Mouse (Mus musculus) embryonic facial prominence, embryonic 13.5 days (tissue): Measurements from ENCODE around the gene Tbc1d9. TPM values are rescaled to one million over a fixed set of nuclear protein-coding genes. Genes with fewer than 3 reads are reported as not detected.

Source experiments
- ATAC-seq: fragments of 200-750 bp; cut with Nextera tagmentation; 2 replicates; pipeline ENCODE4 v1.8.0; 2017; ENCODE audit warnings: low read depth; ENCODE audit not compliant: insufficient number of reproducible peaks, insufficient read depth, low FRiP score, low TSS enrichment
- H3K27ac ChIP-seq: fragments of 300-500 bp; sonication (generic); 2 replicates; pipeline ENCODE4 v1.5.1; 2015; ENCODE audit warnings: moderate library complexity, mild to moderate bottlenecking, inconsistent platforms
- H3K27me3 ChIP-seq: fragments of 300-500 bp; sonication (generic); 2 replicates; pipeline ENCODE4 v1.6.1; 2015; ENCODE audit warnings: mild to moderate bottlenecking, inconsistent platforms
- H3K36me3 ChIP-seq: fragments of 300-500 bp; sonication (generic); 2 replicates; pipeline ENCODE4 v1.6.1; 2015; ENCODE audit warnings: mild to moderate bottlenecking, inconsistent platforms
- H3K4me1 ChIP-seq: fragments of 300-500 bp; sonication (generic); 2 replicates; pipeline ENCODE4 v1.6.1; 2015; ENCODE audit warnings: inconsistent platforms
- H3K4me2 ChIP-seq: fragments of 300-500 bp; sonication (generic); 2 replicates; pipeline ENCODE4 v1.6.1; 2015; ENCODE audit warnings: moderate library complexity, mild to moderate bottlenecking, inconsistent platforms
- H3K4me3 ChIP-seq: fragments of 300-500 bp; sonication (generic); 2 replicates; pipeline ENCODE4 v1.5.1; 2015; ENCODE audit warnings: mild to moderate bottlenecking, inconsistent platforms
- H3K9ac ChIP-seq: fragments of 300-500 bp; sonication (generic); 2 replicates; pipeline ENCODE4 v1.6.1; 2015; ENCODE audit warnings: mild to moderate bottlenecking, inconsistent platforms
- H3K9me3 ChIP-seq: fragments of 300-500 bp; sonication (generic); 2 replicates; pipeline ENCODE4 v1.6.1; 2016; ENCODE audit warnings: inconsistent platforms
- WGBS: fragments of 180-500 bp; shearing (Covaris S2); methylation state at CpG from one replicate; pipeline ENCODE4 v1.1.7; 2015; ENCODE audit warnings: mixed read lengths; 5-methylcytosine and 5-hydroxymethylcytosine counted together
- polyA plus RNA-seq: library from polyadenylated mRNA; unstranded; fragments of >200 nt; fragmentation: Nextera tagmentation; extraction: Ambion mirVana; gene quantifications from 2 replicates; pipeline ENCODE4 v1.2.1, GENCODE M21; 2015

Gene Tbc1d9
- polyA plus RNA-seq, 1 experiment from 2014 or later = 1.8 TPM

- no peak for ATAC-seq
- H3K4me2 ChIP-seq = no peak overlapping the region
- 61% methylated on average over 6 of the region's 6 CpGs for WGBS
- no peaks in the 10 kb centered on the region for H3K9me3 ChIP-seq
- H3K9ac ChIP-seq = no peak overlapping the region
- H3K27me3 ChIP-seq = no peaks in the 10 kb centered on the region
- H3K36me3 ChIP-seq = no peaks in the 10 kb centered on the region
- peaks cover 31% of the 10 kb centered on the region for H3K4me1 ChIP-seq
- H3K4me3 ChIP-seq = no peak overlapping the region
- H3K27ac ChIP-seq = peak overlapping the region; percentile 48
Observed at GRCm38 (mm10) chr8:83181851-83182482, 16.8 kb downstream of the Tbc1d9 start.

DNA sequence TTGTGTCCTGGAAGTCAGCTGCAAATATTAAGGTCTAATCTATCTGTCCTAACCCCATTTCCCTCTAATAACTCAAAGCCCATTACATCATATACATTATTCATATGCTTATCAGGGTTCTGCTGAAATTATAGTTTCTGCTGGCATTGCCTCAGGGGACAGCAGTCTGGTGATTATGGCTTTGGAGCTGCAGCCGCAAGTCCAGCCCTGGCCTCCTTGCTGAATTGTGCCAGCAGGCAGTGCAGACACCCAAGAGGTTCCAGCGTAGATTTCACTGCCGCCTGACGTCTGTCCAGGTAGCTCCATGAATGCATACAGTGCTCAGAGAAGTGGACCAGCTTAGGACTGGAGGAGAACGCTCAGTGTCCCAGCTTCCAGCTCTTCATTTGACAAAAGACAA lies 17.6 kb downstream of the Tbc1d9 start:
- no peaks in the 10 kb centered on the region for H3K9me3 ChIP-seq
- peaks cover 26% of the 10 kb centered on the region for H3K4me1 ChIP-seq
- no peaks in the 10 kb centered on the region for H3K36me3 ChIP-seq
- no peaks in the 10 kb centered on the region for H3K27me3 ChIP-seq
- no peak overlapping the region for H3K27ac ChIP-seq
- ATAC-seq = no peak
- no peak overlapping the region for H3K9ac ChIP-seq
- WGBS = 67% methylated on average over 5 of the region's 5 CpGs
- no peak overlapping the region for H3K4me3 ChIP-seq
- H3K4me2 ChIP-seq = no peak overlapping the region

GRCm38 (mm10) chr8:83186376-83186775 lies 21.2 kb downstream of the Tbc1d9 start:
- Histone ChIP-seq H3K27ac (no peak overlapping the region), H3K4me3 (no peak overlapping the region), H3K27me3 (no peaks in the 10 kb centered on the region), H3K4me2 (no peak overlapping the region), H3K9ac (no peak overlapping the region), H3K36me3 (no peaks in the 10 kb centered on the region), H3K4me1 (peaks cover 18% of the 10 kb centered on the region), H3K9me3 (no peaks in the 10 kb centered on the region)
- 61% methylated on average over 6 of the region's 6 CpGs for WGBS
- no peak for ATAC-seq

DNA sequence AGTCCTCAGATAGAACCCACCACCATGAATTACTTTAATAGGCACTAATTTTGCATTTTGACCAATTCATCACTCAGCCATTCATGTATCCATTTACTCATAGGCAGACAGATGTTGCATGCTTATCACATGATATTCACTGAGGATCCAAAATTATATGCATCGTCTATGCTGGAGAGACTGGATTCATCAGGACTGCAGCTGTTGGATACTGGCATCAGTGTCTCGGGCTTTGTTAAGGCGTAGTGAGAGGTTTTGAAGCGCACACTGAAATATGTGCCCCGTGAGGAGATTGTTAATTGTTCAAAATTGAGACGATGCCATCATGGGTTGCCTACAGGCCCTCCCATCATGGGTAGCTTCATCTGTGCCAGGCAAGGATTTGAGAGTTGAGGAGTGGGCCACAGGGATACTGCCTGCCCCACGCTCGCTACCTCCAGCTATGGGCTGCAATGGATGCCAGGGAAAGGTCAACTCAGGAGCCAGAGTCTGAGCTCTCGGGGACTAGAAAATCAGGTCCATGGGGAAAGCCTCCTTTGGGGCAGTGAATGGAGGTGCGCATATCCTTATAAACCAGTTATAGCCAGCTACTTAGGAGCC lies 22.3 kb downstream of the Tbc1d9 start:
- Histone ChIP-seq H3K27ac (no peak overlapping the region), H3K4me1 (peaks cover 15% of the 10 kb centered on the region), H3K4me2 (no peak overlapping the region), H3K4me3 (no peak overlapping the region), H3K9me3 (no peaks in the 10 kb centered on the region), H3K9ac (no peak overlapping the region), H3K27me3 (no peaks in the 10 kb centered on the region), H3K36me3 (no peaks in the 10 kb centered on the region)
- ATAC-seq = no peak
- 86% methylated on average over 10 of the region's 10 CpGs for WGBS

- H3K36me3 ChIP-seq = no peaks in the 10 kb centered on the region
- WGBS = 60% methylated on average over 4 of the region's 4 CpGs
- peaks cover 2% of the 10 kb centered on the region; the same call in 1 of the 2 replicates for H3K4me1 ChIP-seq
- H3K4me3 ChIP-seq = no peak overlapping the region
- H3K27me3 ChIP-seq = no peaks in the 10 kb centered on the region
- no peaks in the 10 kb centered on the region for H3K9me3 ChIP-seq
- no peak overlapping the region for H3K9ac ChIP-seq
- no peak overlapping the region for H3K4me2 ChIP-seq
- ATAC-seq = no peak
- H3K27ac ChIP-seq = no peak overlapping the region
Observed at GRCm38 (mm10) chr8:83189538-83190095, 24.5 kb downstream of the Tbc1d9 start.

DNA sequence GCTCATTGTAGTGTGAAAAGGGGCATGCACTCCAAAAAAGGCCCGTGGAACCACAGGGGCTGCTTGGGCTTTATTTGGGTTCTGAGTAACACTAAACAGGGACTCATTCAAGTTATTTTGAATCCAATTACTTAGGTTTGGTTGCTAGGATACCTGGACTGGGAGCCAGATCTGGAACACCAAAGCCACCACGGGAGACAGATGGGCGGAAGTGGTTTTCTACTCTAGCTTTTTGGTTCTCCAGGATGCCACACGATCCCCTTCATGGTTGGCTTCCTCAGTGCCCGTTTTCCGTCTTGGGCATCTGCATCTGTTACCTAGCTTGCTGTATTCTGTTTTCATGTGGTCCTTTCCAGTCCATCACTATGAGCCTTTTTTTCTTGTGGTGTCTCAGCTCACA lies 30.9 kb downstream of the Tbc1d9 start:
- H3K4me3 ChIP-seq = no peak overlapping the region
- H3K27me3 ChIP-seq = no peaks in the 10 kb centered on the region
- no peaks in the 10 kb centered on the region for H3K9me3 ChIP-seq
- H3K9ac ChIP-seq = no peak overlapping the region
- H3K4me2 ChIP-seq = no peak overlapping the region
- H3K27ac ChIP-seq = no peak overlapping the region
- H3K4me1 ChIP-seq = peaks cover 13% of the 10 kb centered on the region
- WGBS = 77% methylated on average over 6 of the region's 6 CpGs
- no peak for ATAC-seq
- H3K36me3 ChIP-seq = no peaks in the 10 kb centered on the region

- H3K9ac ChIP-seq = no peak overlapping the region
- no peaks in the 10 kb centered on the region for H3K36me3 ChIP-seq
- H3K4me1 ChIP-seq = peaks cover 13% of the 10 kb centered on the region
- no peak overlapping the region; the same call in 1 of the 2 replicates for H3K27ac ChIP-seq
- no peak overlapping the region for H3K4me3 ChIP-seq
- no peaks in the 10 kb centered on the region for H3K27me3 ChIP-seq
- WGBS = 60% methylated on average over 8 of the region's 8 CpGs
- H3K9me3 ChIP-seq = no peaks in the 10 kb centered on the region
- ATAC-seq = no peak
- H3K4me2 ChIP-seq = no peak overlapping the region
Observed at GRCm38 (mm10) chr8:83199715-83200114, 34.6 kb downstream of the Tbc1d9 start.

DNA sequence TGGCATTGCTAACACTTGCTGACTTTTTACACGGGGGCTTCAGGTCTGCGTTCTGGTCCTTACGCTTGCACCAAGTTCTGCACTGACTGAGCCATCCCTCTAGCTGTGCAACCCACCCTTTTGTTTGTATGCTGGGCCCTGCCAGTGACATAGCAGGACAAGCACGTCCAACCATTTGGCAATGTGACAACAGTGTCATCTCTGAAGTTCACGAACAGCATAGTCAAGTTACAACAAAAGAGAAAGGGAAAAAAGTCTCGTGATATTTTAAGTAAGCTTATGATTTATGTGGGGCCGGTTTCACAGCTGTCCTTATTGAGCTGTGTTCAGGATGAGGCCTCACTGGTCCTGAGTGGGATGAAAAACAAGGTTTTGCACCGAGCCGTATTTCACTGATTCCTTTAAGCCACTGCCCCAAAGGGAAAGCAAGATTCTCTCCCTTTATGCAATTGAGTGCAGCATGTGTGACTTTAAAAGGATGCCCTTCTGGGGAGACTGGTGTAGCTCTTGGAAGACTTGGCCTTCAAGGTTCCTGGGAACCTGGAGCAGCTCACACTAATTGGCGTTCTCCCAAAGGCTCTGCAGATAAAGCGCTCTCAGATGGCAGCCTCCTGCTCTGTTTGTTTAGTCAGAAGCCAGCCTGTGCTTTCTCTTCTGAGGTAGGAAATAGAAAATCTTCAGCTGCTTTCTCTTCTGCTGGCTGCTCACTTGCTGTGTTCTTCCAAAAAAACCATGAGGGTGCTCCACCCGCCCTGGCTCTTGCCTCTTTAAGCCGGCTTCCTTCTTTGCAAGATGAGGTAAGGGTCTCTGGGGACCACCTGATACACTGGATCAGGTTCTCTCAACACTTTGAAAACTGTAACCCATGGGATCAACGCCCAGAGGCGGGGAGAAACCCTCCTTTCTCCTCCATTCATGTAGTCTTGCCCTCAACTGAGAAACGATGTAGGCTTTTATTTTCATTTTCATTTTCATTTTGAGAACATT lies 35.3 kb downstream of the Tbc1d9 start:
- Histone ChIP-seq H3K9ac (no peak overlapping the region), H3K27ac (peak overlapping the region; percentile 24; the same call in 1 of the 2 replicates), H3K36me3 (no peaks in the 10 kb centered on the region), H3K9me3 (no peaks in the 10 kb centered on the region), H3K4me1 (peaks cover 13% of the 10 kb centered on the region), H3K4me2 (no peak overlapping the region; the same call in 1 of the 2 replicates), H3K27me3 (no peaks in the 10 kb centered on the region), H3K4me3 (no peak overlapping the region)
- WGBS = 70% methylated on average over 16 of the region's 16 CpGs
- no peak for ATAC-seq

- Histone ChIP-seq H3K4me1 (peaks cover 13% of the 10 kb centered on the region), H3K9me3 (no peaks in the 10 kb centered on the region), H3K27ac (no peak overlapping the region), H3K4me2 (no peak overlapping the region), H3K4me3 (no peak overlapping the region), H3K27me3 (no peaks in the 10 kb centered on the region), H3K36me3 (no peaks in the 10 kb centered on the region), H3K9ac (no peak overlapping the region)
- WGBS = 94% methylated on average over 11 of the region's 11 CpGs
- ATAC-seq = no peak
Observed at GRCm38 (mm10) chr8:83202946-83203345, 37.8 kb downstream of the Tbc1d9 start.

DNA sequence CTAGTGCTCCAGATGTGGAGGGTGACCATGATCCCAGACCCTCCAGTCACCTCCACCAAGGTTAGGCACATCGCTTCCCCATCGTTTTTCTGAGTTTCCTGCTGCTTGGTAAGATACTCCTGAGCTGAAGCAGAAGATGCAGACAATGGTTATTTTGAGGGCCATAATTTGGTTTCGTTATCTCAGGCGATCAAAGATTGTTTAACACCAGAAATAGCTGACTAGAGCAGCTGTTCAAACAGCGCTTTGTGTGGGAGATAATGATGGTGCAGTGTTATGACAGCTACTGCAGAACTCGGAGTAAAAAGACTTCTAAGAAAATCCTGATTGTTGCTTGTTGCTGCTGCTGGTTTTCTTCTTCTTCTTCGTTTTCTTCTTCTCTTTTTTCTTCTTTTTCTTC lies 40.8 kb downstream of the Tbc1d9 start:
- H3K36me3 ChIP-seq = no peaks in the 10 kb centered on the region
- no peak overlapping the region for H3K4me2 ChIP-seq
- ATAC-seq = no peak
- H3K4me3 ChIP-seq = no peak overlapping the region
- no peaks in the 10 kb centered on the region for H3K27me3 ChIP-seq
- H3K9me3 ChIP-seq = no peaks in the 10 kb centered on the region
- no peak overlapping the region for H3K9ac ChIP-seq
- no peak overlapping the region for H3K27ac ChIP-seq
- H3K4me1 ChIP-seq = peaks cover under 1% of the 10 kb centered on the region; the same call in 1 of the 2 replicates
- WGBS = 83% methylated on average over 7 of the region's 7 CpGs

DNA sequence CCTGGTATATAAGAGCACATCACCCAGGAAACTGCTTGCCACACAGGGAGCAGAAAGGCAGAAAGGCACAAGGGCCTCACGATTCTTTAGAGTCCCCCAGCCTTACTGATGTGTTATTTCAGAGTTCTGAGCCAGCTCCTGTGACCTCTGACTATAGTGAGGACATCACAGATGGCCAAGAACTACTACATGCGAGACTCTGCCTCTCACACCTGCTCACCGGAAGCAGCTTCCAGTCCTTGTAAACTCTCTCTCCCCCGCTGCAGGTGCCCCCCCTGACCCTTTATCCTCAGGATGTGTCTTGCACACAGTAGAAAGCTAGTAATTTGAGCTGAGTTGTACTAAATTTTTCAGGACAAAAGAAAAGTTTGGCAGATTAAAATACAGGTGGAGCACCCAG lies 44.4 kb downstream of the Tbc1d9 start:
- Histone ChIP-seq H3K4me1 (no peaks in the 10 kb centered on the region), H3K4me2 (no peak overlapping the region), H3K27ac (no peak overlapping the region), H3K36me3 (peaks cover 13% of the 10 kb centered on the region), H3K27me3 (no peaks in the 10 kb centered on the region), H3K9me3 (no peaks in the 10 kb centered on the region), H3K4me3 (no peak overlapping the region), H3K9ac (no peak overlapping the region)
- no peak for ATAC-seq
- 68% methylated on average over 4 of the region's 4 CpGs for WGBS
